Mouse (Mus musculus): ENCODE data around the gene Rgcc. TPM values are rescaled to one million over a fixed set of nuclear protein-coding genes. Genes with fewer than 3 reads are reported as not detected.

Rgcc gene
- 10 to 100 TPM; 37.1 to 40.7 TPM for total RNA-seq (2021)
- long read RNA-seq, experiment 1, transcript Rgcc-201 (5 exons, 918 nt) = major isoform, 65 of 67 reads
- long read RNA-seq, experiment 1, partial matches to known transcripts = 2 of 67 reads
- long read RNA-seq, experiment 1, other reads (novel, unspliced or antisense) = 0 of 67 reads
- long read RNA-seq, experiment 2, transcript Rgcc-201 (5 exons, 918 nt) = major isoform, 75 of 82 reads
- long read RNA-seq, experiment 2, partial matches to known transcripts = 6 of 82 reads
- long read RNA-seq, experiment 2, other reads (novel, unspliced or antisense) = 1 of 82 reads

GRCm38 (mm10) chr14:79301466-79301875, at the start of gene Rgcc:
Gene Rgcc (minus strand): TSS chr14:79301645.
- TF ChIP-seq CTCF (conservative IDR thresholded peaks at IDR 0.05) = peak; percentile 98

GRCm38 (mm10) chr14:79346384-79346783, 44.9 kb upstream of the Rgcc start:
- no peak for TF ChIP-seq CTCF (conservative IDR thresholded peaks at IDR 0.05)
- Histone ChIP-seq H3K4me3 (no peak overlapping the region), H3K27ac (no peak overlapping the region)
- no peak for DNase-seq (ENCODE audit: low spot score in 2 of 2)

More at GRCm38 (mm10) chr14:79301466-79301875, at the start of gene Rgcc:
- peak within 1 kb of the TSS; percentile 71 for H3K4me3 ChIP-seq
- DNase-seq (ENCODE audit: low spot score in 2 of 2) = peak; percentile 89 to 90
- peak within 1 kb of the TSS; percentile 85 for H3K27ac ChIP-seq

- no peak overlapping the region for H3K4me3 ChIP-seq
- no peak for TF ChIP-seq CTCF (conservative IDR thresholded peaks at IDR 0.05)
- DNase-seq (ENCODE audit: low spot score in 2 of 2) = no peak
Measured at GRCm38 (mm10) chr14:79335613-79336012, 34.2 kb upstream of the Rgcc start.

GRCm38 (mm10) chr14:79331936-79332335, 30.5 kb upstream of the Rgcc start:
- no peak for DNase-seq (ENCODE audit: low spot score in 2 of 2)
- H3K27ac ChIP-seq = no peak overlapping the region
- no peak overlapping the region for H3K4me3 ChIP-seq
- no peak for TF ChIP-seq CTCF (conservative IDR thresholded peaks at IDR 0.05)

More at GRCm38 (mm10) chr14:79335613-79336012, 34.2 kb upstream of the Rgcc start:
- no peak overlapping the region for H3K27ac ChIP-seq

- DNase-seq (ENCODE audit: low spot score in 2 of 2) = no peak
- Histone ChIP-seq H3K4me3 (no peak overlapping the region), H3K27ac (no peak overlapping the region)
- no peak for TF ChIP-seq CTCF (conservative IDR thresholded peaks at IDR 0.05)
Measured at GRCm38 (mm10) chr14:79330944-79331561, 29.6 kb upstream of the Rgcc start.

- peak in 1 of 2 experiments; percentile 45 for DNase-seq (ENCODE audit: low spot score in 2 of 2)
- Histone ChIP-seq H3K27ac (no peak overlapping the region), H3K4me3 (no peak overlapping the region)
- peak; percentile 83 for TF ChIP-seq CTCF (conservative IDR thresholded peaks at IDR 0.05)
Measured at GRCm38 (mm10) chr14:79327033-79327432, 25.6 kb upstream of the Rgcc start.

- TF ChIP-seq CTCF (conservative IDR thresholded peaks at IDR 0.05) = no peak
- no peak for DNase-seq (ENCODE audit: low spot score in 2 of 2)
- Histone ChIP-seq H3K27ac (peak overlapping the region; percentile 59), H3K4me3 (no peak overlapping the region)
Measured at GRCm38 (mm10) chr14:79324112-79324840, 22.8 kb upstream of the Rgcc start.

- no peak overlapping the region for H3K4me3 ChIP-seq
- no peak for DNase-seq (ENCODE audit: low spot score in 2 of 2)
- no peak overlapping the region for H3K27ac ChIP-seq
- TF ChIP-seq CTCF (conservative IDR thresholded peaks at IDR 0.05) = no peak
Measured at GRCm38 (mm10) chr14:79321881-79322280, 20.4 kb upstream of the Rgcc start.

GRCm38 (mm10) chr14:79321152-79321551, 19.7 kb upstream of the Rgcc start:
- DNase-seq (ENCODE audit: low spot score in 2 of 2) = no peak
- H3K4me3 ChIP-seq = no peak overlapping the region
- peak overlapping the region; percentile 57 for H3K27ac ChIP-seq
- peak; percentile 77 for TF ChIP-seq CTCF (conservative IDR thresholded peaks at IDR 0.05)

- no peak for TF ChIP-seq CTCF (conservative IDR thresholded peaks at IDR 0.05)
- no peak overlapping the region for H3K27ac ChIP-seq
- no peak for DNase-seq (ENCODE audit: low spot score in 2 of 2)
- no peak overlapping the region for H3K4me3 ChIP-seq
Measured at GRCm38 (mm10) chr14:79317602-79318001, 16.2 kb upstream of the Rgcc start.

GRCm38 (mm10) chr14:79315877-79316276, 14.4 kb upstream of the Rgcc start:
- no peak for DNase-seq (ENCODE audit: low spot score in 2 of 2)
- H3K27ac ChIP-seq = no peak overlapping the region
- no peak overlapping the region for H3K4me3 ChIP-seq
- no peak for TF ChIP-seq CTCF (conservative IDR thresholded peaks at IDR 0.05)

GRCm38 (mm10) chr14:79314245-79315010, 13.0 kb upstream of the Rgcc start:
- TF ChIP-seq CTCF (conservative IDR thresholded peaks at IDR 0.05) = no peak
- Histone ChIP-seq H3K4me3 (no peak overlapping the region), H3K27ac (peak overlapping the region; percentile 63)
- no peak for DNase-seq (ENCODE audit: low spot score in 2 of 2)
